Mouse (Mus musculus): ENCODE results near the gene Hs3st4.

Gene Hs3st4

GRCm38 (mm10) chr7:123982461-123983038, at the start of gene Hs3st4:
Gene Hs3st4, plus strand, starts transcription at chr7:123982869.
- H3K27me3 ChIP-seq (ENCODE audit: control insufficient read depth, insufficient read depth, low read length, poor library complexity, severe bottlenecking) = no peaks in the 10 kb centered on the region
- no peak for DNase-seq (ENCODE audit: low read depth, low spot score)
- no peaks in the 10 kb centered on the region for H3K36me3 ChIP-seq (ENCODE audit: control insufficient read depth, insufficient read depth, low read length, poor library complexity, severe bottlenecking)

GRCm38 (mm10) chr7:123946836-123947235, 35.8 kb upstream of the Hs3st4 start:
- no peak for DNase-seq (ENCODE audit: low read depth, low spot score)

GRCm38 (mm10) chr7:123963021-123963420, 19.6 kb upstream of the Hs3st4 start:
- Histone ChIP-seq H3K36me3 (ENCODE audit: control insufficient read depth, insufficient read depth, low read length, poor library complexity, severe bottlenecking) (no peaks in the 10 kb centered on the region), H3K27me3 (ENCODE audit: control insufficient read depth, insufficient read depth, low read length, poor library complexity, severe bottlenecking) (no peaks in the 10 kb centered on the region)
- no peak for DNase-seq (ENCODE audit: low read depth, low spot score)

More at GRCm38 (mm10) chr7:123946836-123947235, 35.8 kb upstream of the Hs3st4 start:
- H3K27me3 ChIP-seq (ENCODE audit: control insufficient read depth, insufficient read depth, low read length, poor library complexity, severe bottlenecking) = no peaks in the 10 kb centered on the region
- no peaks in the 10 kb centered on the region for H3K36me3 ChIP-seq (ENCODE audit: control insufficient read depth, insufficient read depth, low read length, poor library complexity, severe bottlenecking)

- no peak for DNase-seq (ENCODE audit: low read depth, low spot score)
- Histone ChIP-seq H3K36me3 (ENCODE audit: control insufficient read depth, insufficient read depth, low read length, poor library complexity, severe bottlenecking) (no peaks in the 10 kb centered on the region), H3K27me3 (ENCODE audit: control insufficient read depth, insufficient read depth, low read length, poor library complexity, severe bottlenecking) (no peaks in the 10 kb centered on the region)
Observed at GRCm38 (mm10) chr7:123964559-123965142, 18.0 kb upstream of the Hs3st4 start.

- DNase-seq (ENCODE audit: low read depth, low spot score) = no peak
- no peaks in the 10 kb centered on the region for H3K36me3 ChIP-seq (ENCODE audit: control insufficient read depth, insufficient read depth, low read length, poor library complexity, severe bottlenecking)
- H3K27me3 ChIP-seq (ENCODE audit: control insufficient read depth, insufficient read depth, low read length, poor library complexity, severe bottlenecking) = no peaks in the 10 kb centered on the region
Observed at GRCm38 (mm10) chr7:123965515-123965914, 17.2 kb upstream of the Hs3st4 start.

GRCm38 (mm10) chr7:123975441-123975840, 7.2 kb upstream of the Hs3st4 start:
- no peak for DNase-seq (ENCODE audit: low read depth, low spot score)

GRCm38 (mm10) chr7:123981435-123981834, 1.2 kb upstream of the Hs3st4 start:
- no peaks in the 10 kb centered on the region for H3K36me3 ChIP-seq (ENCODE audit: control insufficient read depth, insufficient read depth, low read length, poor library complexity, severe bottlenecking)
- no peak for DNase-seq (ENCODE audit: low read depth, low spot score)
- H3K27me3 ChIP-seq (ENCODE audit: control insufficient read depth, insufficient read depth, low read length, poor library complexity, severe bottlenecking) = no peaks in the 10 kb centered on the region

More at GRCm38 (mm10) chr7:123975441-123975840, 7.2 kb upstream of the Hs3st4 start:
- no peaks in the 10 kb centered on the region for H3K27me3 ChIP-seq (ENCODE audit: control insufficient read depth, insufficient read depth, low read length, poor library complexity, severe bottlenecking)
- no peaks in the 10 kb centered on the region for H3K36me3 ChIP-seq (ENCODE audit: control insufficient read depth, insufficient read depth, low read length, poor library complexity, severe bottlenecking)

GRCm38 (mm10) chr7:123982010-123982409, 659 bp upstream of the Hs3st4 start:
- no peaks in the 10 kb centered on the region for H3K36me3 ChIP-seq (ENCODE audit: control insufficient read depth, insufficient read depth, low read length, poor library complexity, severe bottlenecking)
- DNase-seq (ENCODE audit: low read depth, low spot score) = no peak
- no peaks in the 10 kb centered on the region for H3K27me3 ChIP-seq (ENCODE audit: control insufficient read depth, insufficient read depth, low read length, poor library complexity, severe bottlenecking)

GRCm38 (mm10) chr7:123983177-123984046, 743 bp downstream of the Hs3st4 start:
- DNase-seq (ENCODE audit: low read depth, low spot score) = no peak
- no peaks in the 10 kb centered on the region for H3K27me3 ChIP-seq (ENCODE audit: control insufficient read depth, insufficient read depth, low read length, poor library complexity, severe bottlenecking)
- H3K36me3 ChIP-seq (ENCODE audit: control insufficient read depth, insufficient read depth, low read length, poor library complexity, severe bottlenecking) = no peaks in the 10 kb centered on the region

- no peak for DNase-seq (ENCODE audit: low read depth, low spot score)
- H3K36me3 ChIP-seq (ENCODE audit: control insufficient read depth, insufficient read depth, low read length, poor library complexity, severe bottlenecking) = no peaks in the 10 kb centered on the region
- H3K27me3 ChIP-seq (ENCODE audit: control insufficient read depth, insufficient read depth, low read length, poor library complexity, severe bottlenecking) = no peaks in the 10 kb centered on the region
Observed at GRCm38 (mm10) chr7:123992121-123992520, 9.5 kb downstream of the Hs3st4 start.

GRCm38 (mm10) chr7:123997266-123997665, 14.6 kb downstream of the Hs3st4 start:
- no peaks in the 10 kb centered on the region for H3K36me3 ChIP-seq (ENCODE audit: control insufficient read depth, insufficient read depth, low read length, poor library complexity, severe bottlenecking)
- no peaks in the 10 kb centered on the region for H3K27me3 ChIP-seq (ENCODE audit: control insufficient read depth, insufficient read depth, low read length, poor library complexity, severe bottlenecking)
- DNase-seq (ENCODE audit: low read depth, low spot score) = no peak

GRCm38 (mm10) chr7:123998601-123999000, 15.9 kb downstream of the Hs3st4 start:
- no peak for DNase-seq (ENCODE audit: low read depth, low spot score)
- H3K36me3 ChIP-seq (ENCODE audit: control insufficient read depth, insufficient read depth, low read length, poor library complexity, severe bottlenecking) = no peaks in the 10 kb centered on the region
- H3K27me3 ChIP-seq (ENCODE audit: control insufficient read depth, insufficient read depth, low read length, poor library complexity, severe bottlenecking) = no peaks in the 10 kb centered on the region

- no peaks in the 10 kb centered on the region for H3K36me3 ChIP-seq (ENCODE audit: control insufficient read depth, insufficient read depth, low read length, poor library complexity, severe bottlenecking)
- no peak for DNase-seq (ENCODE audit: low read depth, low spot score)
- no peaks in the 10 kb centered on the region for H3K27me3 ChIP-seq (ENCODE audit: control insufficient read depth, insufficient read depth, low read length, poor library complexity, severe bottlenecking)
Observed at GRCm38 (mm10) chr7:124026908-124027307, 44.2 kb downstream of the Hs3st4 start.

GRCm38 (mm10) chr7:124032236-124032635, 49.6 kb downstream of the Hs3st4 start:
- Histone ChIP-seq H3K27me3 (ENCODE audit: control insufficient read depth, insufficient read depth, low read length, poor library complexity, severe bottlenecking) (no peaks in the 10 kb centered on the region), H3K36me3 (ENCODE audit: control insufficient read depth, insufficient read depth, low read length, poor library complexity, severe bottlenecking) (no peaks in the 10 kb centered on the region)
- DNase-seq (ENCODE audit: low read depth, low spot score) = no peak

- DNase-seq (ENCODE audit: low read depth, low spot score) = no peak
- Histone ChIP-seq H3K36me3 (ENCODE audit: control insufficient read depth, insufficient read depth, low read length, poor library complexity, severe bottlenecking) (no peaks in the 10 kb centered on the region), H3K27me3 (ENCODE audit: control insufficient read depth, insufficient read depth, low read length, poor library complexity, severe bottlenecking) (no peaks in the 10 kb centered on the region)
Observed at GRCm38 (mm10) chr7:124033332-124033731, 50.7 kb downstream of the Hs3st4 start.
